Mouse (Mus musculus) MEL (cell line): ENCODE measurements at regions not wholly inside any gene's neighbourhood (a gene's known extent, or its start where the extent isn't known, plus 50 kb on each side); places are given as distances from the start of the nearest gene placed in this dataset.

Experiments
- DNase-seq: peaks from one replicate; pipeline ENCODE4 v3.0.0; 2011; ENCODE audit warnings: low read depth, low spot score
- H3K27ac ChIP-seq: 2 replicates; pipeline ENCODE4 v1.5.1; 2012; ENCODE audit warnings: low read depth, mild to moderate bottlenecking, control low read depth, low read length, moderate library complexity; ENCODE audit not compliant: control insufficient read depth
- H3K27me3 ChIP-seq, 2 experiments: fragments of 150-350 bp in 1 of 2; sonication (generic) in 1 of 2; 2 replicates each; pipeline ENCODE4 v1.6.1; 2012; ENCODE audit warnings: low read length in 2 of 2, mild to moderate bottlenecking in 2 of 2, improper control_type of control experiment in 1 of 2, moderate library complexity in 1 of 2; ENCODE audit not compliant: insufficient read depth in 2 of 2, control insufficient read depth in 1 of 2
- H3K36me3 ChIP-seq, 2 experiments: 2 replicates each; pipeline ENCODE4 v1.6.1; 2012 to 2014; ENCODE audit warnings: low read length in 2 of 2, improper control_type of control experiment in 1 of 2, inconsistent platforms in 1 of 2, mild to moderate bottlenecking in 1 of 2; ENCODE audit not compliant: insufficient read depth in 2 of 2, control insufficient read depth in 1 of 2
- H3K4me1 ChIP-seq, 2 experiments: fragments of 150-350 bp in 1 of 2; sonication (generic) in 1 of 2; 2 replicates each; pipeline ENCODE4 v1.6.1; 2012; ENCODE audit warnings: low read length in 2 of 2, improper control_type of control experiment in 1 of 2, mild to moderate bottlenecking in 1 of 2; ENCODE audit not compliant: insufficient read depth in 2 of 2, control insufficient read depth in 1 of 2
- H3K4me3 ChIP-seq, 2 experiments: fragments of 150-350 bp in 1 of 2; sonication (generic) in 1 of 2; 2 replicates each; pipeline ENCODE4 v1.5.1; 2012; ENCODE audit warnings: low read depth in 2 of 2, low read length in 2 of 2, mild to moderate bottlenecking in 2 of 2, moderate library complexity in 2 of 2, control low read depth in 1 of 2, improper control_type of control experiment in 1 of 2; ENCODE audit not compliant: control insufficient read depth in 1 of 2, insufficient read depth in 1 of 2
- H3K79me2 ChIP-seq: 2 replicates; pipeline ENCODE4 v1.6.1; 2012; ENCODE audit warnings: mild to moderate bottlenecking, low read length, moderate library complexity; ENCODE audit not compliant: control insufficient read depth, poor library complexity, insufficient read depth
- H3K9ac ChIP-seq: 2 replicates; pipeline ENCODE4 v1.6.1; 2012; ENCODE audit warnings: low read depth, mild to moderate bottlenecking, control low read depth, low read length, moderate library complexity; ENCODE audit not compliant: control insufficient read depth, poor library complexity, severe bottlenecking
- H3K9me3 ChIP-seq: fragments of 150-350 bp; sonication (generic); replicated peaks from 2 replicates; pipeline ENCODE4 v1.6.1; 2012; ENCODE audit warnings: mild to moderate bottlenecking, low read length, improper control_type of control experiment, moderate library complexity; ENCODE audit not compliant: insufficient read depth
- CHD1 ChIP-seq: IDR thresholded peaks from 2 replicates; pipeline ENCODE4 v1.6.1; 2012; ENCODE audit warnings: low read depth, mild to moderate bottlenecking, inconsistent platforms, low read length, improper control_type of control experiment
- CTCF ChIP-seq, 3 experiments: IDR thresholded peaks in 2 of 3; conservative IDR thresholded peaks in 1 of 3; 2 replicates each; pipeline ENCODE4 v1.5.1; 2011 to 2012; ENCODE audit warnings: low read length in 3 of 3, low read depth in 2 of 3, mild to moderate bottlenecking in 2 of 3, improper control_type of control experiment in 1 of 3, inconsistent platforms in 1 of 3, mixed read lengths in 1 of 3, moderate library complexity in 1 of 3; ENCODE audit not compliant: control insufficient read depth in 1 of 3, insufficient read depth in 1 of 3, poor library complexity in 1 of 3, severe bottlenecking in 1 of 3
- E2F4 ChIP-seq: IDR thresholded peaks from 2 replicates; pipeline ENCODE4 v1.6.1; 2011; ENCODE audit warnings: low read depth, low read length, improper control_type of control experiment, borderline replicate concordance
- EP300 ChIP-seq, 2 experiments: IDR thresholded peaks; 2 replicates each; pipeline ENCODE4 v1.6.1; 2011; ENCODE audit warnings: improper control_type of control experiment in 2 of 2, low read length in 2 of 2, low read depth in 1 of 2, mild to moderate bottlenecking in 1 of 2
- JUND ChIP-seq: IDR thresholded peaks from 2 replicates; pipeline ENCODE4 v1.6.1; 2011; ENCODE audit warnings: low read depth, mild to moderate bottlenecking, improper control_type of control experiment, low read length
- MAX ChIP-seq: IDR thresholded peaks from 2 replicates; pipeline ENCODE4 v1.6.1; 2011; ENCODE audit warnings: low read length, improper control_type of control experiment
- MEF2A ChIP-seq: IDR thresholded peaks from 2 replicates; pipeline ENCODE4 v1.6.1; 2014; ENCODE audit warnings: low read depth, mild to moderate bottlenecking, inconsistent platforms, low read length, improper control_type of control experiment; ENCODE audit not compliant: poor library complexity, insufficient replicate concordance, severe bottlenecking; ENCODE audit errors: extremely low read depth
- MYC ChIP-seq: IDR thresholded peaks from 2 replicates; pipeline ENCODE4 v1.6.1; 2011; ENCODE audit warnings: low read depth, mild to moderate bottlenecking, low read length, improper control_type of control experiment, moderate library complexity
- POLR2A ChIP-seq, 2 experiments: IDR thresholded peaks; 2 replicates each; pipeline ENCODE4 v1.6.1; 2011 to 2012; ENCODE audit warnings: low read length in 2 of 2, mild to moderate bottlenecking in 2 of 2, control low read depth in 1 of 2, improper control_type of control experiment in 1 of 2, low read depth in 1 of 2, moderate library complexity in 1 of 2; ENCODE audit not compliant: control insufficient read depth in 1 of 2, insufficient read depth in 1 of 2, poor library complexity in 1 of 2
- POLR2AphosphoS2 ChIP-seq: IDR thresholded peaks from 2 replicates; pipeline ENCODE4 v1.6.1; 2011; ENCODE audit warnings: low read length, improper control_type of control experiment
- POLR2AphosphoS5 ChIP-seq: IDR thresholded peaks from 2 replicates; pipeline ENCODE4 v1.6.1; 2012; ENCODE audit warnings: low read depth, borderline replicate concordance, mild to moderate bottlenecking, inconsistent platforms, low read length, moderate library complexity, mixed read lengths
- RCOR1 ChIP-seq: IDR thresholded peaks from 2 replicates; pipeline ENCODE4 v1.6.1; 2012; ENCODE audit warnings: low read depth, mild to moderate bottlenecking, inconsistent platforms, low read length, improper control_type of control experiment
- TAL1 ChIP-seq: IDR thresholded peaks from 2 replicates; pipeline ENCODE4 v1.6.1; 2012; ENCODE audit warnings: mild to moderate bottlenecking, inconsistent platforms, low read length, moderate library complexity, mixed read lengths
- TBP ChIP-seq: IDR thresholded peaks from 2 replicates; pipeline ENCODE4 v1.8.0; 2011; ENCODE audit warnings: low read depth, low read length, improper control_type of control experiment
- TCF12 ChIP-seq: IDR thresholded peaks from 2 replicates; pipeline ENCODE4 v1.6.1; 2014; ENCODE audit warnings: low read depth, mild to moderate bottlenecking, inconsistent platforms, low read length, improper control_type of control experiment, moderate library complexity
- UBTF ChIP-seq: IDR thresholded peaks from 2 replicates; pipeline ENCODE4 v1.6.1; 2012; ENCODE audit warnings: low read depth, mild to moderate bottlenecking, inconsistent platforms, low read length, improper control_type of control experiment, moderate library complexity, borderline replicate concordance; ENCODE audit not compliant: insufficient read depth
- ZC3H11A ChIP-seq: IDR thresholded peaks from 2 replicates; pipeline ENCODE4 v1.6.1; 2012; ENCODE audit warnings: low read depth, mild to moderate bottlenecking, inconsistent platforms, low read length, improper control_type of control experiment
- ZNF384 ChIP-seq: IDR thresholded peaks from 2 replicates; pipeline ENCODE4 v1.6.1; 2012; ENCODE audit warnings: low read depth, mild to moderate bottlenecking, inconsistent platforms, low read length, improper control_type of control experiment

GRCm38 (mm10) chr14:48800857-48801256 is 127.2 kb upstream of the Otx2 start:
- H3K79me2 ChIP-seq, result no peaks in the 10 kb centered on the region
- H3K9ac ChIP-seq, result no peak overlapping the region
- TF ChIP-seq TCF12 (no peak), POLR2A (IDR thresholded peaks at IDR 0.05; ENCODE audit: control insufficient read depth in 1 of 2, insufficient read depth in 1 of 2, low read depth in 1 of 2, low read length in 2 of 2, poor library complexity in 1 of 2) (no peak), CTCF (IDR thresholded peaks at IDR 0.05 in 2 of 3, conservative IDR thresholded peaks at IDR 0.05 in 1 of 3; ENCODE audit: control insufficient read depth in 1 of 3, insufficient read depth in 1 of 3, low read depth in 2 of 3, low read length in 3 of 3, poor library complexity in 1 of 3, severe bottlenecking in 1 of 3) (no peak), ZC3H11A (no peak), MAX (no peak), EP300 (IDR thresholded peaks at IDR 0.05; ENCODE audit: low read depth in 1 of 2, low read length in 2 of 2) (no peak), POLR2AphosphoS5 (no peak), E2F4 (no peak), TAL1 (no peak), MEF2A (no peak), RCOR1 (no peak), MYC (no peak)
- no peaks in the 10 kb centered on the region for H3K9me3 ChIP-seq
- H3K4me3 ChIP-seq, result no peak overlapping the region
- H3K27me3 ChIP-seq, result no peaks in the 10 kb centered on the region
- H3K27ac ChIP-seq, result no peak overlapping the region
- no peaks in the 10 kb centered on the region for H3K4me1 ChIP-seq
- DNase-seq, result no peak
- H3K36me3 ChIP-seq, result no peaks in the 10 kb centered on the region

- no peak overlapping the region for H3K4me3 ChIP-seq
- H3K27me3 ChIP-seq, result no peaks in the 10 kb centered on the region
- no peak overlapping the region for H3K9ac ChIP-seq
- no peaks in the 10 kb centered on the region for H3K36me3 ChIP-seq
- no peaks in the 10 kb centered on the region for H3K79me2 ChIP-seq
- no peaks in the 10 kb centered on the region for H3K4me1 ChIP-seq
- H3K27ac ChIP-seq, result no peak overlapping the region
- TF ChIP-seq JUND (no peak), ZNF384 (no peak), TCF12 (no peak), POLR2AphosphoS2 (no peak), UBTF (no peak), TBP (no peak), CTCF (IDR thresholded peaks at IDR 0.05 in 2 of 3, conservative IDR thresholded peaks at IDR 0.05 in 1 of 3; ENCODE audit: control insufficient read depth in 1 of 3, insufficient read depth in 1 of 3, low read depth in 2 of 3, low read length in 3 of 3, poor library complexity in 1 of 3, severe bottlenecking in 1 of 3) (no peak), CHD1 (no peak)
- H3K9me3 ChIP-seq, result no peaks in the 10 kb centered on the region
- no peak for DNase-seq
Measured at GRCm38 (mm10) chr14:48800100-48800449, 126.5 kb upstream of the Otx2 start.
